Mouse (Mus musculus): ENCODE data around the gene Hist3h2ba. TPM values are rescaled to one million over a fixed set of nuclear protein-coding genes. Genes with fewer than 3 reads are reported as not detected.

The Hist3h2ba gene
- total and polyA plus RNA-seq, 3 experiments, result 6.0 to 23.2 TPM; not detected in 1

DNA sequence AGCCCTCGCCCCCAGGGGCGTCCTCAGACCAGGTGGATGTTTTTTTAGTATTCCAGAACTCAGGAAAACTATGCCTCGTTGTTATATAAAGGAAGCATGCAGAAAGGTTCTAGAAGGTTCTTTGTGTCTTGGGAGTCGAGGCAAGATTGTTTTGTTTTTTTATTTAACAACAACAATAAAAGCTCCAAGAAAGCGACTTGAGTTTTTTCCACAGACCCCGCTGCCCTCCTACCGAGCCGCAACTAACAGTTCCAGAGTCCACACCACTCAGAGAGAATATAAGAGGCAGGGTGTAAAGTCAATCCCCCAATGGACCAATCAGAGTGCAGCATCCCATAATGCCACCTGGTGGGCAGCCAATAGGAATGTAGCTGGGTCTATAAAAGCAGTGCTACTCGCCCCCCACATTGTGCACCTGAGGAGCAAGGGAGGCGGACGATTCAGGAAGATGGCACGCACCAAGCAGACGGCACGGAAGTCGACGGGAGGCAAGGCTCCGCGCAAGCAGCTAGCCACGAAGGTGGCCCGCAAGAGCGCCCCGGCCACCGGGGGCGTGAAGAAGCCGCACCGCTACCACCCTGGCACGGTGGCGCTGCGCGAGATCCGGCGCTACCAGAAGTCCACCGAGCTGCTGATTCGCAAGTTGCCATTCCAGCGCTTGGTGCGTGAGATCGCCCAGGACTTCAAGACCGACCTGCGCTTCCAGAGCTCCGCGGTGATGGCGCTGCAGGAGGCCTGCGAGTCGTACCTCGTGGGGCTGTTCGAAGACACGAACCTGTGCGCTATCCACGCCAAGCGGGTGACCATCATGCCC is 12.9 kb downstream of the Hist3h2ba start:
- H3K27me3 ChIP-seq (ENCODE audit: insufficient read depth, low read length), result no peaks in the 10 kb centered on the region; the same call in 1 of the 2 replicates
- H3K4me3 ChIP-seq (ENCODE audit: low read depth, low read length), result no peak overlapping the region; the same call in 1 of the 2 replicates
- TF ChIP-seq CTCF (IDR thresholded peaks at IDR 0.05; ENCODE audit: low read depth, low read length), result no peak
- no peak for TF ChIP-seq GATA2 (IDR thresholded peaks at IDR 0.05; ENCODE audit: borderline replicate concordance, low read depth, low read length)
- no peak for TF ChIP-seq GATA1 (IDR thresholded peaks at IDR 0.05; ENCODE audit: borderline replicate concordance, low read length)
- TF ChIP-seq POLR2AphosphoS5 (IDR thresholded peaks at IDR 0.05; ENCODE audit: insufficient replicate concordance, low read depth, low read length), result no peak
- TF ChIP-seq TAL1 (conservative IDR thresholded peaks at IDR 0.05; ENCODE audit: low read depth, low read length), result no peak
- peaks cover 6% of the 10 kb centered on the region for H3K9me3 ChIP-seq (replicated peaks)
- H3K36me3 ChIP-seq (replicated peaks), result peaks cover 45% of the 10 kb centered on the region
- ATAC-seq (ENCODE audit: extremely low read depth, insufficient number of reproducible peaks, low FRiP score, poor library complexity, severe bottlenecking), result no peak
- DNase-seq (ENCODE audit: low spot score), result no peak
- peaks cover 48% of the 10 kb centered on the region for H3K4me1 ChIP-seq (ENCODE audit: insufficient read depth, low read depth, low read length)

- Histone ChIP-seq H3K27me3 (ENCODE audit: insufficient read depth, low read length) (no peaks in the 10 kb centered on the region; the same call in 1 of the 2 replicates), H3K4me1 (ENCODE audit: insufficient read depth, low read depth, low read length) (peaks cover 37% of the 10 kb centered on the region), H3K36me3 (replicated peaks) (peaks cover 45% of the 10 kb centered on the region), H3K4me3 (ENCODE audit: low read depth, low read length) (no peak overlapping the region), H3K9me3 (replicated peaks) (peaks cover 6% of the 10 kb centered on the region)
- ATAC-seq (ENCODE audit: extremely low read depth, insufficient number of reproducible peaks, low FRiP score, poor library complexity, severe bottlenecking), result no peak
- DNase-seq (ENCODE audit: low spot score), result no peak
- TF ChIP-seq GATA1 (IDR thresholded peaks at IDR 0.05; ENCODE audit: borderline replicate concordance, low read length), result no peak
- no peak for TF ChIP-seq POLR2AphosphoS5 (IDR thresholded peaks at IDR 0.05; ENCODE audit: insufficient replicate concordance, low read depth, low read length)
- TF ChIP-seq CTCF (IDR thresholded peaks at IDR 0.05; ENCODE audit: low read depth, low read length), result no peak
- no peak for TF ChIP-seq TAL1 (conservative IDR thresholded peaks at IDR 0.05; ENCODE audit: low read depth, low read length)
- TF ChIP-seq GATA2 (IDR thresholded peaks at IDR 0.05; ENCODE audit: borderline replicate concordance, low read depth, low read length), result no peak
Observed at GRCm38 (mm10) chr11:58963543-58963942, 14.8 kb downstream of the Hist3h2ba start.

DNA sequence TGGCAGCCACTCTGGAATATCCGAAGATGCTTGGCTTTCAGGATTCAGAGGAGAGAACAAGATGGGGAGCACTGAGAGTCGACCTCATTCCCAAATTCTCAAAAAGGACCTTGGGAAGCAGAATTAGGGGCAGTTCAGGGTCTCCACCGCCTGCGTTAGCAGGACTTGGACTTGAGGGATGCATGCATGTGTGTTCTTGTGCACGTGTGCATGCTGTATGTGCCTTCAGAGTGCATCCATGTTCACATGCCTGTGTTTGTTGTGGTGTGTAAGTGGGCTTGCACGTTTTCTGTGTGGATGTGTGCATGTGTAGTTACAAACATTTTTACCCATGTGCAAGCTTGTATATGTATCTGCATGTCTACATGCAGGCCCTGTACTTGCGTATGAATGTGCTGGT is 15.5 kb downstream of the Hist3h2ba start:
- TF ChIP-seq GATA2 (IDR thresholded peaks at IDR 0.05; ENCODE audit: borderline replicate concordance, low read depth, low read length), result no peak
- TF ChIP-seq GATA1 (IDR thresholded peaks at IDR 0.05; ENCODE audit: borderline replicate concordance, low read length), result no peak
- no peak for TF ChIP-seq CTCF (IDR thresholded peaks at IDR 0.05; ENCODE audit: low read depth, low read length)
- no peak for TF ChIP-seq TAL1 (conservative IDR thresholded peaks at IDR 0.05; ENCODE audit: low read depth, low read length)
- no peak for TF ChIP-seq POLR2AphosphoS5 (IDR thresholded peaks at IDR 0.05; ENCODE audit: insufficient replicate concordance, low read depth, low read length)
- Histone ChIP-seq H3K9me3 (replicated peaks) (peaks cover 6% of the 10 kb centered on the region), H3K4me1 (ENCODE audit: insufficient read depth, low read depth, low read length) (peaks cover 39% of the 10 kb centered on the region), H3K27me3 (ENCODE audit: insufficient read depth, low read length) (no peaks in the 10 kb centered on the region; the same call in 1 of the 2 replicates), H3K36me3 (replicated peaks) (peaks cover 50% of the 10 kb centered on the region), H3K4me3 (ENCODE audit: low read depth, low read length) (no peak overlapping the region)
- ATAC-seq (ENCODE audit: extremely low read depth, insufficient number of reproducible peaks, low FRiP score, poor library complexity, severe bottlenecking) (no peak), DNase-seq (ENCODE audit: low spot score) (no peak)

- peak overlapping the region; percentile 30; the same call in 1 of the 2 replicates for H3K4me3 ChIP-seq (ENCODE audit: low read depth, low read length)
- H3K36me3 ChIP-seq (replicated peaks), result peaks cover 60% of the 10 kb centered on the region
- DNase-seq (ENCODE audit: low spot score) (no peak), ATAC-seq (ENCODE audit: extremely low read depth, insufficient number of reproducible peaks, low FRiP score, poor library complexity, severe bottlenecking) (no peak)
- TF ChIP-seq CTCF (IDR thresholded peaks at IDR 0.05; ENCODE audit: low read depth, low read length) (no peak), GATA2 (IDR thresholded peaks at IDR 0.05; ENCODE audit: borderline replicate concordance, low read depth, low read length) (no peak), POLR2AphosphoS5 (IDR thresholded peaks at IDR 0.05; ENCODE audit: insufficient replicate concordance, low read depth, low read length) (no peak), GATA1 (IDR thresholded peaks at IDR 0.05; ENCODE audit: borderline replicate concordance, low read length) (no peak), TAL1 (conservative IDR thresholded peaks at IDR 0.05; ENCODE audit: low read depth, low read length) (no peak)
- no peaks in the 10 kb centered on the region; the same call in 1 of the 2 replicates for H3K27me3 ChIP-seq (ENCODE audit: insufficient read depth, low read length)
- H3K9me3 ChIP-seq (replicated peaks), result peaks cover 6% of the 10 kb centered on the region
- H3K4me1 ChIP-seq (ENCODE audit: insufficient read depth, low read depth, low read length), result peaks cover 45% of the 10 kb centered on the region
Observed at GRCm38 (mm10) chr11:58965001-58965760, 16.5 kb downstream of the Hist3h2ba start.

DNA sequence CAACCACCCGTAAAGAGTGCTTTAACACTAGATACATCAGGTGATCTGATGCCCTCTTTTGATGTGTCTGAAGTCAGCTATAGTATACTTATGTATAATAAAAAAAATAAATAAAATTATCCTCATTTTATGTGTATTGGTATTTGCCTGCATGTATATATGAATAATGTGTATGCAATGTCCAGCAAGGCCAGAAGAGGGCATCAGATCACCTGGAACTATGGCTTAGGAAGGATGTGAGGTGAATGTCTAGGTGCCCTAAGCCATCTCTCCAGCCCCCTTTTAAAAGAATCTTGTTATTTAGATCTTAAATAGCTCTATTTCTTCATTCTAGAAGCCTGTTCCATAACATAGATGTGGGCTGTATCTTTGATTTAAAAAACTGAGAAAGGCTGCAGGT is 18.6 kb downstream of the Hist3h2ba start:
- TF ChIP-seq CTCF (IDR thresholded peaks at IDR 0.05; ENCODE audit: low read depth, low read length) (0 out of 2 replicates have a peak, but pooled peaks have one; percentile 6), TAL1 (conservative IDR thresholded peaks at IDR 0.05; ENCODE audit: low read depth, low read length) (no peak), GATA1 (IDR thresholded peaks at IDR 0.05; ENCODE audit: borderline replicate concordance, low read length) (no peak)
- Histone ChIP-seq H3K4me3 (ENCODE audit: low read depth, low read length) (no peak overlapping the region), H3K4me1 (ENCODE audit: insufficient read depth, low read depth, low read length) (peaks cover 66% of the 10 kb centered on the region), H3K36me3 (replicated peaks) (peaks cover 73% of the 10 kb centered on the region), H3K9me3 (replicated peaks) (no peaks in the 10 kb centered on the region), H3K27me3 (ENCODE audit: insufficient read depth, low read length) (no peaks in the 10 kb centered on the region)
- DNase-seq (ENCODE audit: low spot score) (no peak), ATAC-seq (ENCODE audit: extremely low read depth, insufficient number of reproducible peaks, low FRiP score, poor library complexity, severe bottlenecking) (no peak)

DNA sequence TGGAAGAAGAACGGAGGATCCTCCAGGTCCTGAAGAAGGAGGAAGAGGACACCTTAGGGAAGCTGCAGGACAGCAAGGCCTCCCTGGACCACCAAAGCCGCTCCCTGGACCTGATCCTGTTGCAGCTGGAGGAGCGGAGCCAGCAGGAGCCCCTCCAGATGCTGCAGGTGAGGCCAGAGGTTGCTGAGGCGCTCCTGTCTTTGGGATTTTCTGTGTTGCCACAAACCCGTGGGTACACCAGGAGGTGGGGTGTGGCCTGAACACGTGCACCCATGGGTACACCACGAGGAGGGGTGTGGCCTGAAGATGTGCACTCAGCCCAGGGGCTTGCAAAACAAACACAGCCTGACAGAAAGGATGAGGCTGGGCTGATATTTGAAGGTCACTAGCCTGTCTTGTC is 19.8 kb downstream of the Hist3h2ba start:
- ATAC-seq (ENCODE audit: extremely low read depth, insufficient number of reproducible peaks, low FRiP score, poor library complexity, severe bottlenecking), result no peak
- peaks cover 76% of the 10 kb centered on the region for H3K36me3 ChIP-seq (replicated peaks)
- H3K4me1 ChIP-seq (ENCODE audit: insufficient read depth, low read depth, low read length), result peaks cover 64% of the 10 kb centered on the region
- H3K4me3 ChIP-seq (ENCODE audit: low read depth, low read length), result no peak overlapping the region; the same call in 1 of the 2 replicates
- H3K27me3 ChIP-seq (ENCODE audit: insufficient read depth, low read length), result no peaks in the 10 kb centered on the region
- no peak for DNase-seq (ENCODE audit: low spot score)
- no peaks in the 10 kb centered on the region for H3K9me3 ChIP-seq (replicated peaks)
- TF ChIP-seq GATA2 (IDR thresholded peaks at IDR 0.05; ENCODE audit: borderline replicate concordance, low read depth, low read length) (no peak), POLR2AphosphoS5 (IDR thresholded peaks at IDR 0.05; ENCODE audit: insufficient replicate concordance, low read depth, low read length) (no peak), TAL1 (conservative IDR thresholded peaks at IDR 0.05; ENCODE audit: low read depth, low read length) (no peak), GATA1 (IDR thresholded peaks at IDR 0.05; ENCODE audit: borderline replicate concordance, low read length) (no peak), CTCF (IDR thresholded peaks at IDR 0.05; ENCODE audit: low read depth, low read length) (no peak)

All from G1E (cell line).